Mouse (Mus musculus): ENCODE data around the gene Sec63. TPM values are rescaled to one million over a fixed set of nuclear protein-coding genes. Genes with fewer than 3 reads are reported as not detected.

Sec63 gene
- polyA plus RNA-seq, 1 experiment from 2014 or later = 25.0 TPM

DNA sequence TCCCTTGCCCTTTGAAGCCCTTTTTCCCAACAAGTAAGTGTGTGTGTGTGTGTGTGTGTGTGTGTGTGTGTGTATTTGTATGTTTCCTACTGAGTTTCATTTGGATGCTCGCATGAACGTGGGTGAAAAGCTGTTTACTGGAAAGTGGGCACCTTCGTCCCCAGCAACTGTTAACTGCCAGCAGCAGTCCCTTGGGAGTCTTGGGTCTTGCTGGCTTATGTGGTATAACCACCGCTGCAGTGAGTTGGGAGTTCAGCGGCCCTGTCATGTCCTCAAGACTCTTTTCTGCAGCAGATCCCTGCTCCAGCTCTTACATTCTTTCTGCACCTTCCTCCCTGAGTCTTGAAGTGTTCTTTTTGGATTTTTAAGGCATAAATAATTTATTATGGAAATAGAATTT, 65.9 kb downstream of the Sec63 start:
- DNase-seq (ENCODE audit: low spot score) = no peak

DNA sequence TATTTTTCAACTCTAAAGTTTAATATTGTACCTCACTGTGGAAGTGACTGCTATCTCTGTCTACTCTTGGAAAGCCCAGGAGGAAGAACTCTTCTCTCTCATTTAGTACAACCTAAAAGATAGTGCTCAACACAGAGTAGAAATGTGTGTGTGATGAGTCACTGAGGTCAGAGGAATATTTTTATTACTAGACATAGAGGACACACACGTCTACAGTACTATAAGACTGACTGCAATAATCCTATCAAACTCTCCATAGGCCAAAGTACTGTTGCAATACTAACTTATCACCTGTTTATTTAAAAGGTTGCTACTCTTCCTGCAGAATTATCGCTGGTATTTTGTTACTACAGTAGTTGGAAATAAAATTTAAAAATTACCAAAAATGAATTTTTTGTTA, 68.7 kb downstream of the Sec63 start:
- DNase-seq (ENCODE audit: low spot score) = no peak

DNA sequence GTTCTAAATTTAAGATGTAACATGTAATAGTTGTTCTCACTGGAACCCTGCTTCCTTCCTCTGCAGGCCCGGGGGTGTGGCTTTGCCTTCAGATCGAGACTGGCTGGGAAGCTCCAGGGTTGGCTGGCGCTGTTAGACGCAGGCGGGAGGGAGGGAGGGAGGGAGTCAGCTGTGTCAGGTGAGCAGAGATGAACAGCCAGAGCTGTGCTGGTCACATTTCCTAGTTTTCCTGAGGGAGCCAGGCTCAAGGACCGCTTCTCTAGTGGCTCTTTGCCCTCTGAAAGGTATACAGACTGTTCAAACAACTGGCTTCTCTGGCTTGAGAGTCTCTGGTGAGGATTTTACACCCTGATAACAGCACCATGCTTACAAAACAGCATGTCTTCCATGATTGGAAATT, 69.1 kb downstream of the Sec63 start:
- DNase-seq (ENCODE audit: low spot score) = no peak

DNA sequence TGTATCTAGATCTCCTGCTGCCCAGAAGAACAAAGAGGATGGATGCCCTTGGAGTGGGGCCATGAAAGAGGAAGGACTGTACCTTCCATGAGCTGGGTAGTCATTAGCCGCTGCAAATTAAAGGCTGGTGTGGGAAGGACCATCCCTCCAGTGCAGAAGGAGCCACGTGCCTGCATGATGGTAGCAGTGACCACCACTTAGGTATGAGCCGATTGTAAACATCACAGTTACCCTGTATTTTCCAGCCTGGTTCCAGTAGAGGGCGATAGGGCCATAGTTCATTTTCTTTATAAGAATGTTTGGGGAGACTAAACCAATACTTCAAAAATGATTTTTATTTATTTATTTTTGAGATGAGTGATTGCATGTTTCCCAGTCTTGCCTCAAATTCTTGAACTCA, 71.4 kb downstream of the Sec63 start:
- peak; percentile 47 for DNase-seq (ENCODE audit: low spot score)

- no peak for DNase-seq (ENCODE audit: low spot score)
These were observed 72.8 kb downstream of the Sec63 start for GRCm38 (mm10) chr10:42833871-42834727.

- no peak for DNase-seq (ENCODE audit: low spot score)
These were observed 76.8 kb downstream of the Sec63 start for GRCm38 (mm10) chr10:42838106-42838505.

DNA sequence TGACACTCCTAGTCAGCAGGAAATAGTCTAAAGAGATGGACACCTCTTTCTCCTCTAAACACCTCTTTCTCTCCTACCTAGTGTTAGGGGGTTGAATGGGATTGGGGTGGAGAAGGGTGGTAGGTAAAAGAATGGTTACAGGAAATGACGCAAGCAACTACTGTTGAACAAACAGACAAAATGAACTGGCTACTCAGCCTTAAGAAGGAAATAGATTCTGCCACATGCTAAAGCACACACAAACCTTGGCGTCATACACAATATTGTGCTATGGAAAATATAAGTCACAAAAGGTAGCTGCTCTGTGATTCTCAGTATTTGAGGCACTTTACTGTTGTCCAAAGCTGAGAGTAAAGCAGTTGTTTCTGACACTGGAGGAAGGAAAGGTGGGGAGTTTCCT, 77.4 kb downstream of the Sec63 start:
- no peak for DNase-seq (ENCODE audit: low spot score)

DNA sequence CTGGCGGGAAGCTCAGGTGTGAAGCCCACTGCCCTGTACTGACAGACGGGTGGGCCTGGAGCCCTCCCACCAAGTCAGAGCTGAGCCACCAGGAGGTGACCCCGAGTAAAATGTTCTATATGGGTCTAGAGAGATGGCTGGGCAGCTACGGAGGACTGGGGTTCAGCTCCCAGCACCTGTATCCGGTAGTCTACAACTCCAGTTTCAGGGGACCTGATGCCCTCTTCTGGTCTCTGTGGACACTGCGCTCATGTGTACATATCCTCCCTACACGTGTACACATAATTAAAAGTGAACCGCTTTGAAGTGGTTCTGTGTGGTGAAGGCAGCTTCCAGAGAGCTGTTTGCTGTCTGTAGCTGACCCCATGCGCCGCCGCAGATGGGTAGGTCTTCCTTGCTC, 78.7 kb downstream of the Sec63 start:
- DNase-seq (ENCODE audit: low spot score) = no peak

- peak; percentile 47 for DNase-seq (ENCODE audit: low spot score)
These were observed 80.4 kb downstream of the Sec63 start for GRCm38 (mm10) chr10:42841531-42842195.

- peak; percentile 76 for DNase-seq (ENCODE audit: low spot score)
These were observed 81.1 kb downstream of the Sec63 start for GRCm38 (mm10) chr10:42842358-42842757.

- DNase-seq (ENCODE audit: low spot score) = no peak
These were observed 82.1 kb downstream of the Sec63 start for GRCm38 (mm10) chr10:42843416-42843815.

- DNase-seq (ENCODE audit: low spot score) = no peak
These were observed 84.2 kb downstream of the Sec63 start for GRCm38 (mm10) chr10:42845480-42845879.

- no peak for DNase-seq (ENCODE audit: low spot score)
These were observed 87.1 kb downstream of the Sec63 start for GRCm38 (mm10) chr10:42848179-42849080.

GRCm38 (mm10) chr10:42849081-42849400, 87.7 kb downstream of the Sec63 start:
- DNase-seq (ENCODE audit: low spot score) = peak; percentile 82

- DNase-seq (ENCODE audit: low spot score) = no peak
These were observed 93.5 kb downstream of the Sec63 start for GRCm38 (mm10) chr10:42854838-42855237.

DNA sequence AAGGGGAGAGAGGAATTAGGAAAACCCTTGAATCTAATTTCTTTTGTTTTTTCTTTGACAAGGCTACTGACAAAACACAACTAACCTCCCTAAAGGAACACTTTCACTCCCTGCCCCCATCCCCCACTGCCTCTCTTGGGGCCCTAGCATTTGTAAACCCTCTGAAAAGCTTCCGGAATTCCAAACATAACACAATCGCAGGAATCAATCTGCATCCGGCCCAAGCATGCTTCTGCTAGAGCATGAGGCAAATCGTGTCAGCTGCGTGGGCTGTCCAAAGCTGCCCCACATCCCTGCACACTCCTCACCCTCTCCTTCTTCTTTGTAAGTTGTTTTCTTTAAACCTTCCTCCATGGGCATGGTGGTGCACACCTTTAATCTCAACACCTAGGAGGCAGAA, 94.0 kb downstream of the Sec63 start:
- no peak for DNase-seq (ENCODE audit: low spot score)

DNA sequence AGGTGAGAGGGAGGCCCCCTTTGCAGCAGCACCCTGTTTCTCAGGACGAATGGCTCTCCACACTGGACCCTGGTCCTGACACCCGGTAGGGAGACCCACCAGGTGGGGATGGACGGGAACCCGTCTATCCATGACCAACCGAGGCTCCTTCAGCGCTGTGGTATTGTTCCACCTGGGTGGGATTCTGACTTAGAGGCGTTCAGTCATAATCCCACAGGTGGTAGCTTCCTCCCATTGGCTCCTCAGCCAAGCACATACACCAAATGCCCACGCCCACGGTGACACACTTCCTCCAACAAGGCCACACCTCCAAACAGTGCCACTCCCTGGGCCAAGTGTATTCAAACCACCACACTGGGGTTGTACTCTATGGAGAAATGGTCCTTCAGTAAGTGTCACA, 95.3 kb downstream of the Sec63 start:
- no peak for DNase-seq (ENCODE audit: low spot score)

- no peak for DNase-seq (ENCODE audit: low spot score)
These were observed 95.7 kb downstream of the Sec63 start for GRCm38 (mm10) chr10:42857021-42857420.

DNA sequence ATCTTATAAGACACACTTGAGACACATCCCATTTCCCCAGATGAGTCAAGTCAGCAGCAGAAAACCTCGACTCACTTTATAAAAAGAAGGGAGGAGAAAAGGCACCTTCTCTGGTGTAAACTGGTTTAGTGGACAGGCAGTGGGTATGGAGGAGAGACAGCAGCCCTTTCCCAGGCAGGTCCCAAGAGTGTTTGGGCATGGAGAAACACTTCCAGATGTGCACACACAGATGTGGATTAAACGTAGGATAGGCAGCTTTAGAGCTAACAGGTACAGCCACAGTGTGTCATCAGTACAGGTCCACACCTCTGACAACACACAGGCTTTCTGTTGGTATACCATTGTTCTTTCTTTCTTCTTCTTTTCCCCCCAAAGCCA, 98.5 kb downstream of the Sec63 start:
- no peak for DNase-seq (ENCODE audit: low spot score)

GRCm38 (mm10) chr10:42860159-42860911, 99.0 kb downstream of the Sec63 start, which contains the start of gene Scml4:
Gene Scml4 (plus strand): TSS chr10:42860370.
- DNase-seq (ENCODE audit: low spot score) = peak; percentile 88

DNA sequence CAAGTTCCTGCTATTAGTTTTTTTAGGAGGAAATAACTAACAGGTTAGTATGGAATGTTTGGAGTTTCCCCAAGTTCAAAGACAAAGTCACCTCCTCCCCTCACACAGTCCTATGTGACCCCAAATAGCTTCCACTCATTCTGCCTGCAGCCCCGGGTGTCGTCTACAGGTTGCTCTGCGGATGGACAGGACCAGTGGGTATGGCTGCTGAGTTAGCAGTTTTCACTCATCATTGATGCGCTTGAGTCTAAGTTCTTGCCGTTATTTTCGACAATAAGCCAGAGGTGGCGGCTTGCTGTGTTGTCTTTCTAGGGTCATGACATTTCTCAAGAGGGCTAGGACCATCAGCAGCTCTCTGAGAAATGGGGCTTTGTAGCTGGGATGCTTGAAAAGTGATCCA, 100.2 kb downstream of the Sec63 start:
- peak; percentile 55 for DNase-seq (ENCODE audit: low spot score)
